Mouse (Mus musculus): ENCODE data around the gene Znhit6. TPM values are rescaled to one million over a fixed set of nuclear protein-coding genes. Genes with fewer than 3 reads are reported as not detected.
A peak's percentile ranks its signal among the peaks of the same experiment; 100 is the strongest.

Znhit6 gene
- total and polyA plus RNA-seq, 3 experiments: 10.5 to 43.0 (median 40.5) TPM

GRCm38 (mm10) chr3:145559675-145560074 lies 16.3 kb upstream of the Znhit6 start:
- H3K27me3 ChIP-seq (ENCODE audit: insufficient read depth, low read length): no peaks in the 10 kb centered on the region
- no peaks in the 10 kb centered on the region for H3K4me1 ChIP-seq (ENCODE audit: insufficient read depth, low read depth, low read length)
- no peaks in the 10 kb centered on the region for H3K36me3 ChIP-seq (replicated peaks)
- no peak for DNase-seq (ENCODE audit: low spot score)
- TF ChIP-seq GATA2 (IDR thresholded peaks at IDR 0.05; ENCODE audit: borderline replicate concordance, low read depth, low read length) (no peak), CTCF (IDR thresholded peaks at IDR 0.05; ENCODE audit: low read depth, low read length) (no peak), POLR2AphosphoS5 (IDR thresholded peaks at IDR 0.05; ENCODE audit: insufficient replicate concordance, low read depth, low read length) (no peak), TAL1 (conservative IDR thresholded peaks at IDR 0.05; ENCODE audit: low read depth, low read length) (no peak), GATA1 (IDR thresholded peaks at IDR 0.05; ENCODE audit: borderline replicate concordance, low read length) (no peak)
- no peaks in the 10 kb centered on the region for H3K9me3 ChIP-seq (replicated peaks)
- H3K4me3 ChIP-seq (ENCODE audit: low read depth, low read length): no peak overlapping the region
- no peak for ATAC-seq (ENCODE audit: extremely low read depth, insufficient number of reproducible peaks, low FRiP score, poor library complexity, severe bottlenecking)

GRCm38 (mm10) chr3:145560117-145560516 lies 15.9 kb upstream of the Znhit6 start:
- no peak for DNase-seq (ENCODE audit: low spot score)
- TF ChIP-seq TAL1 (conservative IDR thresholded peaks at IDR 0.05; ENCODE audit: low read depth, low read length): no peak
- TF ChIP-seq CTCF (IDR thresholded peaks at IDR 0.05; ENCODE audit: low read depth, low read length): no peak
- TF ChIP-seq GATA2 (IDR thresholded peaks at IDR 0.05; ENCODE audit: borderline replicate concordance, low read depth, low read length): no peak
- TF ChIP-seq GATA1 (IDR thresholded peaks at IDR 0.05; ENCODE audit: borderline replicate concordance, low read length): no peak
- TF ChIP-seq POLR2AphosphoS5 (IDR thresholded peaks at IDR 0.05; ENCODE audit: insufficient replicate concordance, low read depth, low read length): no peak
- no peaks in the 10 kb centered on the region for H3K9me3 ChIP-seq (replicated peaks)
- H3K4me1 ChIP-seq (ENCODE audit: insufficient read depth, low read depth, low read length): no peaks in the 10 kb centered on the region
- no peaks in the 10 kb centered on the region for H3K36me3 ChIP-seq (replicated peaks)
- ATAC-seq (ENCODE audit: extremely low read depth, insufficient number of reproducible peaks, low FRiP score, poor library complexity, severe bottlenecking): no peak
- H3K27me3 ChIP-seq (ENCODE audit: insufficient read depth, low read length): no peaks in the 10 kb centered on the region
- H3K4me3 ChIP-seq (ENCODE audit: low read depth, low read length): no peak overlapping the region

- H3K36me3 ChIP-seq (replicated peaks): peaks cover 23% of the 10 kb centered on the region
- ATAC-seq (ENCODE audit: extremely low read depth, insufficient number of reproducible peaks, low FRiP score, poor library complexity, severe bottlenecking): no peak
- no peak for DNase-seq (ENCODE audit: low spot score)
- no peaks in the 10 kb centered on the region for H3K27me3 ChIP-seq (ENCODE audit: insufficient read depth, low read length)
- H3K4me1 ChIP-seq (ENCODE audit: insufficient read depth, low read depth, low read length): peaks cover 29% of the 10 kb centered on the region
- H3K9me3 ChIP-seq (replicated peaks): no peaks in the 10 kb centered on the region
- H3K4me3 ChIP-seq (ENCODE audit: low read depth, low read length): no peak overlapping the region
- TF ChIP-seq GATA2 (IDR thresholded peaks at IDR 0.05; ENCODE audit: borderline replicate concordance, low read depth, low read length) (no peak), CTCF (IDR thresholded peaks at IDR 0.05; ENCODE audit: low read depth, low read length) (no peak), GATA1 (IDR thresholded peaks at IDR 0.05; ENCODE audit: borderline replicate concordance, low read length) (no peak), TAL1 (conservative IDR thresholded peaks at IDR 0.05; ENCODE audit: low read depth, low read length) (no peak), POLR2AphosphoS5 (IDR thresholded peaks at IDR 0.05; ENCODE audit: insufficient replicate concordance, low read depth, low read length) (no peak)
Observed at GRCm38 (mm10) chr3:145574468-145574867, 1.5 kb upstream of the Znhit6 start.

GRCm38 (mm10) chr3:145575340-145575739 lies 665 bp upstream of the Znhit6 start:
- H3K4me3 ChIP-seq (ENCODE audit: low read depth, low read length): no peak overlapping the region
- ATAC-seq (ENCODE audit: extremely low read depth, insufficient number of reproducible peaks, low FRiP score, poor library complexity, severe bottlenecking): no peak
- H3K36me3 ChIP-seq (replicated peaks): peaks cover 30% of the 10 kb centered on the region
- TF ChIP-seq GATA1 (IDR thresholded peaks at IDR 0.05; ENCODE audit: borderline replicate concordance, low read length) (no peak), CTCF (IDR thresholded peaks at IDR 0.05; ENCODE audit: low read depth, low read length) (no peak), TAL1 (conservative IDR thresholded peaks at IDR 0.05; ENCODE audit: low read depth, low read length) (no peak), GATA2 (IDR thresholded peaks at IDR 0.05; ENCODE audit: borderline replicate concordance, low read depth, low read length) (no peak), POLR2AphosphoS5 (IDR thresholded peaks at IDR 0.05; ENCODE audit: insufficient replicate concordance, low read depth, low read length) (no peak)
- H3K4me1 ChIP-seq (ENCODE audit: insufficient read depth, low read depth, low read length): peaks cover 29% of the 10 kb centered on the region
- H3K9me3 ChIP-seq (replicated peaks): no peaks in the 10 kb centered on the region
- DNase-seq (ENCODE audit: low spot score): no peak
- no peaks in the 10 kb centered on the region for H3K27me3 ChIP-seq (ENCODE audit: insufficient read depth, low read length)

GRCm38 (mm10) chr3:145576482-145576822 lies 447 bp downstream of the Znhit6 start:
- H3K27me3 ChIP-seq (ENCODE audit: insufficient read depth, low read length): no peaks in the 10 kb centered on the region

GRCm38 (mm10) chr3:145576876-145577275 lies 871 bp downstream of the Znhit6 start:
- Histone ChIP-seq H3K9me3 (replicated peaks) (no peaks in the 10 kb centered on the region), H3K4me3 (ENCODE audit: low read depth, low read length) (peak overlapping the region; percentile 87), H3K27me3 (ENCODE audit: insufficient read depth, low read length) (no peaks in the 10 kb centered on the region), H3K36me3 (replicated peaks) (peaks cover 45% of the 10 kb centered on the region), H3K4me1 (ENCODE audit: insufficient read depth, low read depth, low read length) (peaks cover 29% of the 10 kb centered on the region)
- ATAC-seq (ENCODE audit: extremely low read depth, insufficient number of reproducible peaks, low FRiP score, poor library complexity, severe bottlenecking): peak; percentile 0; the same call in 1 of the 2 replicates
- no peak for DNase-seq (ENCODE audit: low spot score)
- TF ChIP-seq CTCF (IDR thresholded peaks at IDR 0.05; ENCODE audit: low read depth, low read length): no peak
- no peak for TF ChIP-seq POLR2AphosphoS5 (IDR thresholded peaks at IDR 0.05; ENCODE audit: insufficient replicate concordance, low read depth, low read length)
- TF ChIP-seq GATA1 (IDR thresholded peaks at IDR 0.05; ENCODE audit: borderline replicate concordance, low read length): no peak
- no peak for TF ChIP-seq TAL1 (conservative IDR thresholded peaks at IDR 0.05; ENCODE audit: low read depth, low read length)
- no peak for TF ChIP-seq GATA2 (IDR thresholded peaks at IDR 0.05; ENCODE audit: borderline replicate concordance, low read depth, low read length)

More at GRCm38 (mm10) chr3:145576482-145576822, 447 bp downstream of the Znhit6 start:
- peaks cover 41% of the 10 kb centered on the region for H3K36me3 ChIP-seq (replicated peaks)
- no peak for TF ChIP-seq TAL1 (conservative IDR thresholded peaks at IDR 0.05; ENCODE audit: low read depth, low read length)
- TF ChIP-seq GATA1 (IDR thresholded peaks at IDR 0.05; ENCODE audit: borderline replicate concordance, low read length): no peak
- no peak for TF ChIP-seq POLR2AphosphoS5 (IDR thresholded peaks at IDR 0.05; ENCODE audit: insufficient replicate concordance, low read depth, low read length)
- no peak for TF ChIP-seq GATA2 (IDR thresholded peaks at IDR 0.05; ENCODE audit: borderline replicate concordance, low read depth, low read length)
- TF ChIP-seq CTCF (IDR thresholded peaks at IDR 0.05; ENCODE audit: low read depth, low read length): no peak
- DNase-seq (ENCODE audit: low spot score): no peak
- no peaks in the 10 kb centered on the region for H3K9me3 ChIP-seq (replicated peaks)
- ATAC-seq (ENCODE audit: extremely low read depth, insufficient number of reproducible peaks, low FRiP score, poor library complexity, severe bottlenecking): peak; percentile 55
- H3K4me1 ChIP-seq (ENCODE audit: insufficient read depth, low read depth, low read length): peaks cover 29% of the 10 kb centered on the region
- peak overlapping the region; percentile 87 for H3K4me3 ChIP-seq (ENCODE audit: low read depth, low read length)
